Mouse (Mus musculus): ENCODE measurements around the gene Zfp606.

Zfp606 gene

DNA sequence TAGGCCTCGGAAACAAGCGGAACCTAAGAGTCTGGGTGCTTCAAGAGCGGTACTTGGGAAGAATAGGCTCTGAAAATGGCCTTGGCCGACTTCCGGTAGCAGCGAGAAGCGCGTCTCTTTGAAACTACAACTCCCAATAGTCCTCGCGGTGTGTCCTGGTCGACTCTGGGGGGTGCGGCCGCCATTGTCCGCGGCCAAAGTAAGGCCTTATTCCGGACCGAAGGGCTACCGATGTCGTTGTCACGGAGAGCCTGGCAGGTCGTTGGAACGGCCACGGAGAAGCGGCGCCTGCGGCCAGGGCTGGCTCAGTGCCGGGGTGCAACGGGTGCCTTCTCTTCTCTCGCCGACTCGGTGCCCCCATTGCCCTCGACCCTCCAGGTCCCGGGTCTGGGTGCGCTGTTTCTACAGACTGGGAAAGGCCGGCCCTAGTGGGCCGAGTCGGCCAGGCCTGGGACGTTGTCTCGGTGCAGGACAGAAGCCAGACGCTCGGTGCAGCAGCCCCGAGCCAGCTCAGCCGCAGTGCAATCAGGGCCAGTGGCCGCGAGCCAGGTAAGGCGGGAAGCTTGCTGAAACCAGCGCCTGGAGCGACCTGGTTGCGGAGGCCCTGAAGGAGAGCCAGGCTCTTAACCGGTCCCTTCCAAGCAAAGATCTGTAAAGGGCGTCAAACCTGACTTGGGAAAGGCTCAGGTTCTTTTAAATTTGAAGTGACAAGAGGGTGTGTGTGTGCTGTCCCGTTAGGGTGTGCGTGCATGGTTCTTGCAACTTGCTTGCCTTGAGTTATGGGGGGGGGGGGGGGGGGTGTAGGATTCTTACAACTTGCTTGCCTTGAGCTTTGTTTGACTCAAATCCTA is at the start of gene Zfp606:
Gene Zfp606 (plus strand): TSS at position 136 of the 851 bp plus-strand sequence.
- peak; percentile 80 for DNase-seq

DNA sequence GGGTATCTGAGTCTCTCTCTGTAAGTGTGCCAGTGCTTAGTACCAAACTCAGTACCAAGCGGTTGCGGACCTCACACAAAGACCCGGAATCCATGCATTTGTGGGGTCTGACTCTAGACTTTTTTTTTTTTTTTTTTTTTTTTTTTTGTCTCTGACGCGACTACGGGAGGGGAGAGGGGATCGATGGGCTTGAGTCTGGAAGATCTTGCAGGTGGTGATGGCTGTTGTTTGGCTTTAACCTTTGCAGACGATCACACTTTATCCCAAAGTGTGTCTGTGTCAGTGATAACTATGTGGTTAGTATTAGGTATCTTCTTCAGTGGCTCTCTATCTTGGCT is 885 bp downstream of the Zfp606 start:
- no peak for DNase-seq

DNA sequence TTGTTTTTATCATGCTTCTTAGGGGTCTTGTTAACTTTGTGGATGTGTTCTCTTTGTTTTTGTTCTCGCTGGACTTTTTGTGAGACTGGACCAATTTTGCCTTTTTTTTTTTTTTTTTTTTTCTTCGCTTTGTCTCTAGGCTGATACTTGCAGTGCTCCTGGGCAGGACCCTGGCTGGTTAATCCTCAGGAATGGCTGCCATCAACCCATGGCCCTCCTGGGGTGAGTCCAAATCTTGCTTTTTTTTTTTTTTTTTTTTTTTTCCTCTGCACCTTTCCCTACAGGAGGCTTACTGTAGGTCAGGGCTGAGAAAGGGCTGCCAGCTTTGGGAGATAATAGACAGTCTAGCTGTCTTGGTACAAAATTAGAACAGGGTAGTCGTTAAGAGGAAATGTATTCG is 1.4 kb downstream of the Zfp606 start:
- no peak for DNase-seq

DNA sequence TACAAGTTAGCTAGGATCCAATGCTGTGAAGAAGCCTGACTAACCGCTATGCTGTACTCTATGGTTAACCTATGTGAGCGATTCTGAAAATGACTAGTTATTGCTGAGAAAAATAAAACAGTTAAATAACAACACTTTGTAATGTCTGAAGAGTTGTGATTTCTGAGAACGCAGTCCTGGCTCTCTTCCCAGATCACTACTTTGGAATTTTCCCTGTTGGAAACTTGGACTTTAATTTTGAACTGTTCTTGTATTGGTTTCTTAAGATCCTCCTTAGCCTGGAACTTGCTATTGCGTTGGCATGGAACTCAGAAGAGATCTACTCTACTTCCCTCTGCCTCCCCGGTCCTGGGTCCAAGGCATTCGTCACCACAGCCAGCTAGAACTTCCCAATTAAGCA is 5.7 kb downstream of the Zfp606 start:
- DNase-seq: no peak

DNA sequence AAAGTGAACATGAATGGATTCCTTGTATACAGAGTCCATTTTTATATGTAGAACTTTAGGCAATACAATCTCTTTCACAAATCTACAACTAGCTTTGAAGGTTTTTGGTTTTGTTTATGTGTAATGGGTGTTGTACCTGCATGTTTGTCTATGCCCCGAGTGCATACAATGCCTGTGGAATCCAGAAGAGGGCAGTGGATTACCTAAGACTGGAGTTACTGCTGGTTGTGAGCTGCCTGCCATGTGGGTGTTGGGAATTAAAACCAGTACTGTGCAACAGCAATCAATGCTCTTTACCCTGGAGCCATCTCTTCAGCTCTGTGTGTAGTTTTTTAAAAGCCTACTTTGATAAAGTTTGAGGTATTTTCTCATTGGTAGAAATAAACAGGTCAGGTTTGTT is 7.9 kb downstream of the Zfp606 start:
- peak; percentile 8 for DNase-seq

DNA sequence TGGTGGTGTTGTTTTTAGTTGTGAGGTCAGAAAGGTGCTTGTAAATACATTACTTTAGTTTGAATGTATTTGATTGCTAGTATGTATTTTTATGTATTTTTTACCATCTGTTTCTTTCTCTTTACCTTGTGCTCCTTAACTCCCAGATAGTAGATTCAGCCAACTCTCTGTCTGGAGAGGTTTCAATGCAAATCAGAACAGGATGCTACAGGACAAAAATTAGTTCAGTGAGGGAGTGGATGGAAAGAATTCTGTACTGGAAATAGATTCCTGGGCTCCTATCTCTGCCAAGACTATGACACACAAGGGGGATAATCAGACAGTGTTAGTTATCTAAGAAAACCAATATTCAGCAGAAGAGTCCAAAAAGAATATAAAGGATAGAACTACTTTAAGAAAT is 8.6 kb downstream of the Zfp606 start:
- no peak for DNase-seq

DNA sequence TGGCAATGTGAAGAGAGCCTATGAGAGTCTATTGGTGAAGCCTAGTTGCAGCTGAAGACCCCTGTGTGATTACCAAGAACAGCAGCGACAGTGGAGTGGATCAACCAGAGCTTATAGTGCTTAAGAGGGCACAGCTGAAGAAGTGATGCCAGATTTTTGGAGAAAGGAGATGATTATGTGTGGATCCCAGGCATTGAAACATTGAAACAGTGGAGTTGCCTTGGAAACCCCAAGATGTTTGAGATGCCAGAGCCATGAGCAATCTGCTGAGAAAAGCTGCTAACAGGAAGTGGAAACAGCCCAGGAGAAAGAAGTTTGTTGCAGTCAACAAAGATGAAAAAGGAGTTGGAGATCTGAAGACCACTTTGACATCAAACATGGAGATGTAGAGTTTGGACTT is 32.8 kb downstream of the Zfp606 start:
- DNase-seq: no peak

DNA sequence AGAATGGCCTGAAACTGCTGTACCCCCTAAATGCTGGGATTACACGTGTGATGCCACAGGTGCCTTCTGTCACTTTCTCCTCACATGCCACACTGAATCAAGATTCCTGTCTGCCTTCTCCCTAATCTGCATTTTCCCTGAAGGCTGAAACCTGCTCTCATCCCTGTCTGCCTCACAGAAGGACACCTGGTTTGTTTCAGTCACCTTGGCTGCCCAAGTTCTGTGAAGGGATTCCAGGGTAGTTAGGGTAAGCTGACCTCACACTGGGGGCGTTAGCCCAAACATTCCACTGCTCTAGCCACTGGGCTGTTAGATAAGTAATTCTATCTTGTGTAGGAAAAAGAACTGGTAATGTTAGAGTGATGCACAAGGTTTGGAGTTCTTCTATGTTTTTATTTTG is 34.1 kb downstream of the Zfp606 start, which contains the start of gene 2900092C05Rik:
Gene 2900092C05Rik (plus strand): TSS at position 301 of the 400 bp plus-strand sequence.
- no peak for DNase-seq

Measured in thymus, postnatal 4 days (tissue).